Mouse (Mus musculus) heart, postnatal 4 days (tissue): Measurements from ENCODE around the gene Sobp. TPM values are rescaled to one million over a fixed set of nuclear protein-coding genes. Genes with fewer than 3 reads are reported as not detected.
A peak's percentile ranks its signal among the peaks of the same experiment; 100 is the strongest.

Experiments used
- DNase-seq: peaks from one replicate; pipeline ENCODE4 v3.0.0; 2021
- total RNA-seq, 2 experiments: library from RNA; stranded (reverse); gene quantifications; 2 replicates each; pipeline ENCODE4 v1.2.3; 2021

Gene Sobp
- total RNA-seq, result 10 to 100 TPM; 12.2 to 13.0 TPM

DNA sequence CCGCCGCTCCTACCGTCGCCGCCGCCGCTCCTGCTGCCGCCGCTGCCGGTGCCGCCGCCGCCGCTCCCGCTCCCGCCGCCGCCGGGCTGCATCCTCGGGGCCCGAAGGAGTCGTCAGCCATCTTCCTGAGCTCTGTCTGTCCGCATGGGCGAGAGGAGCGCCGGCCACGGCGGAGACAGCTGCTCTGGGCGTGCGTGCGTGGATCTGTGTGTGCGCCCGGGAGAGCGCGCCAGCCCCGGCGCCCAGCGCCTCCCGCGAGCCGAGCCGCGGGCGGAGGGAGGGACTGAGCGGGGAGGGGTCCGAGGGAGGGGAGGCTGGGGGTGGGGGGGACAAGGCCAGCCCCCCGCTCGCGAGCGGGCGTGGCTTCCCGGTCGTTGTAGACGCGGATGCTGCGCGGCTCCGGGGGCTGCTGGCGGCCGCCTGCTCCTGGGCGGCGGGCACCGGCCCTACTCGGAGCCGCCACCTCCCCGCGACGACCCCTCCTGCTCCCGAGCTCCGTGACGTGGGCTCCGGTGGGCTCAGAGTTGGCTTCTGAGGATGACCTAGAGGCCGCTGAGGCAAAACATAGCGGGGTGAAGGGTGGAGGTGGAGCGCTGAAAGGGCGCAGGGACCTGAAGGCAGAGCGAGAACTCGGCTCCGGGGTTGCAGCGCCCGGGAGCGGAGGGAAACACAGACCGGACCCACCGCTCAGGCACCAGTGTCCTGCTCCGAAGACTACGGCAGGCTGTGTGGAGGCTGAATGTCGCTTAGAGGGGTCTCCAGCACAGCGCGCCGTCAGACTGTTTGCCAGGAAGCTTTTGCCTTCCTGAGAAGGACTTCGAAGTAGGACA lies at the start of gene Sobp, which contains the start of gene 9030612E09Rik:
Gene Sobp, minus strand, starts transcription at position 205 of the 830 bp plus-strand sequence.
Gene 9030612E09Rik, plus strand, starts transcription at position 379 of the 830 bp plus-strand sequence.
- DNase-seq, result peak; percentile 69

- no peak for DNase-seq
Measured at GRCm38 (mm10) chr10:43223391-43223790, 49.1 kb upstream of the Sobp start.

DNA sequence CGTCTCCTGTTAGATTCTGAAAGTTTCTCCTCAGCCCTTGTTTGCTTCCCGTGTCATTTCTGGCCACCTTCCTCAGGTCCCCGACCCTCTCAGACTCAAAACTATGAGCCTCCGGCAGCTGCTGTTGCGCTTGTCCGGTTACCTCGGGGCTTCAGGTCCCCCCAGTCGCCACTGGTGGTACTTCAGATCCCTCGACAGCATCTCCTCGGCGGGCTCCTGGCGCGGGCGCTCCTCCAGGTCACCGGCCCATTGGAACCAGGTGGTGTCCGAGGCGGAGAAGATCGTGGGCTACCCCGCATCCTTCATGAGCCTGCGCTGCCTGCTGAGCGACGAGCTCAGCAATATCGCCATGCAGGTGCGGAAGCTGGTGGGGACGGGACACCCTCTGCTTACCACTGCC lies 47.3 kb upstream of the Sobp start:
- peak; percentile 40 for DNase-seq

- DNase-seq, result peak; percentile 93
Measured at GRCm38 (mm10) chr10:43220910-43221625, 46.7 kb upstream of the Sobp start, which contains the start of gene Pdss2. Pdss2 (plus strand) TSS chr10:43221486.

- DNase-seq, result no peak
Measured at GRCm38 (mm10) chr10:43220479-43220878, 46.1 kb upstream of the Sobp start.

GRCm38 (mm10) chr10:43217361-43217900 lies 43.1 kb upstream of the Sobp start:
- DNase-seq, result no peak

DNA sequence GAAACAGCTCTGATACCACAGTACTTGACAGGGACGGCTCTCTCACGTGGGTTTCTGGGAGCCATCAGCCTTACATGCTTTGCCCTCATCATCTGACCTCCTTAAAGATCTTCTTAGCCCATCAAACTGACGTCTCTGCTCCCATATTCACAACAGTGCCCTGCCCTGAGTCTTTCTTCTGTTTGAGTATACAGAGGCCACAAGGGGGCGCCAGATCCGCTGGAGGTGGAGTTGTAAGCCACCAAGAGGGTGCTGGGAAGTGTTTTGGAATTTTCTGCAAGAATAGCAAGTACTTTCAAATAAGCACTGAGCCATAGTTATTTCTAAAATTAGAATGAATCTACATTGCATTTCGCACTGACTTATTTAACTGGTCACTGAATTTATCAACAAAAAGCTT lies 37.5 kb upstream of the Sobp start:
- peak; percentile 20 for DNase-seq

- no peak for DNase-seq
Measured at GRCm38 (mm10) chr10:43203865-43204264, 29.5 kb upstream of the Sobp start.

GRCm38 (mm10) chr10:43200206-43200605 lies 25.9 kb upstream of the Sobp start:
- DNase-seq, result no peak

GRCm38 (mm10) chr10:43180313-43180912 lies 6.1 kb upstream of the Sobp start:
- peak; percentile 29 for DNase-seq

GRCm38 (mm10) chr10:43175156-43175601 lies 849 bp upstream of the Sobp start:
- no peak for DNase-seq

DNA sequence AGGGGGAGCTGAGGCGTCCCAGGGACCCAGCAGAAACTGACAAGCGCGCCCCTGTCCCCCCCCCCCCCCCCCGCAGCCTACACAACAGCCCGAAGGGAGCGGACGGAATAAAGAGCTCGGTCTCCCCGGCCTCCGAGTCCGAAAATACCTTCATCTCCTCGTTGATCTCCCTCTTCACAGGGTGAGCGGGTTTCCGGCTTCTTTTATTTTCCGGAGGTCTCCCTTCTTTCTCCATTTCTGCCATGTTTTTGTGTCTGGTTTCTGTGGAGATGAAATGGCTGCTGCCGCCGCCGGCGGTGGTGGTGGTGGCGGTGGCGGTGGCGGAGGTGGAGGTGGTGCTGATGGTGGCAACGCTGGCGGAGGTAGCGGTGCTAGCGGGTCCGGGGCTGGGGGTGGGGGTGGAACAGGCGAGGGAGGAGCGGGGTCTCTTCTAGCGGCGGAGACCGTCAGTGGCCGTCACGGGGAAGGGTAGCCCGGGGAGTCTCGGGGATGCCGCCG lies 453 bp downstream of the Sobp start:
- peak; percentile 37 for DNase-seq

GRCm38 (mm10) chr10:43173141-43173827 lies 1.0 kb downstream of the Sobp start:
- peak; percentile 84 for DNase-seq

DNA sequence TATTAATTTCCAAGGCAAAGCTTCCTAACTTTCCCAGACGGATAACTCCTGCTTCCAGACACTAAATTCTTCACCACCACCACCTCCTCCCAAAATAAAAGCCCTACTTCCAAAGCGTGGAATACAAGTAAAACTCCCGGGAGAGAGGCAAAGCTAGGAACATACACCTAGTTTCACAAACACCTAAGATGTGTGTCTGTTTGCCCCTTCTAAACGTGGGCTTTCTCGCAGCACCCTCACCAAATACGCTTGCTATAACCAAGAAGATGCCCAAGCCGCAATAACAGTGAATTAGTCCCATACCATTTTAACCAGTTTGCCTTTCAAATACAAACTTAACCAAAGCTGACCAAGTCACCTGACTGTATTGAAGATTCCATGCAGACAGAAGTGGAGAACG lies 1.8 kb downstream of the Sobp start:
- no peak for DNase-seq

DNA sequence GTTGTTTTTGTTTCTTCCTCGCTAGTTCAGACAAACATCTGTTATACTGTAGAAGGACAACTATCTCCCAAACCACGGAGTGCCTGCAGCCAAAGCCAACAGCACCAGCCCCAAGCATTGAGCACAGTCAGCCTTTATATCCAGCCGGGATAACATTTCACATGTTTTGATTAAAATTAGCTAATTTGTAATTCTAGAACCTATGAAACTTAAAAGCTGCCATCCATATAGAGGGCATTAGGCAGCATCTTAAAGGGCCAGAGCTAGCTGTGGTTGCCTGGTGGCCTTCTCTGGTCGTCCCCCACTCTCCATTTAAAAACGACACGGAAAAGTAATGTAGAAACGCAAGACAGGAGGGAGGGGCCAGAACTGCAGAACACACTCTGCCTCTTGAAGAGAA lies 2.3 kb downstream of the Sobp start:
- DNase-seq, result no peak

DNA sequence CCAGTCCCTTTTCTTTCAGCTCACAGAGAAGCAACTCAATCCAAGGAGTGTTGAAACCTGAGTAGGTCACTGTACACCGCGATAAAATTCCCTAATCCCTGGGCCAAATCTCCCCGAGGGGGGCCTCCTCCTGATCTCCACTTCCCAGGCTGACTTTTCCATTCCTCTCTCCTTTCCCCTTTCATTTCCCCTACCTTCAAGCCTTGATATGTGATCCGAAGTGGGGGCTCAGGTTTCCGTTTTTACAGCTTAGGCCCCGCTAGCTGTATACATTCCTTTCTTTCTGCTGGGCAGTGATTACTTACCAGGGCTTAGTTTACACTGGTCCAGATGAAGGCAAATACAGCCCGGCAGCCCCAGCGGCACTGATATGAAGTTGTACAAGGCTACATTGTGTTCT lies 3.2 kb downstream of the Sobp start:
- DNase-seq, result no peak

GRCm38 (mm10) chr10:43168847-43169246 lies 5.5 kb downstream of the Sobp start:
- no peak for DNase-seq

DNA sequence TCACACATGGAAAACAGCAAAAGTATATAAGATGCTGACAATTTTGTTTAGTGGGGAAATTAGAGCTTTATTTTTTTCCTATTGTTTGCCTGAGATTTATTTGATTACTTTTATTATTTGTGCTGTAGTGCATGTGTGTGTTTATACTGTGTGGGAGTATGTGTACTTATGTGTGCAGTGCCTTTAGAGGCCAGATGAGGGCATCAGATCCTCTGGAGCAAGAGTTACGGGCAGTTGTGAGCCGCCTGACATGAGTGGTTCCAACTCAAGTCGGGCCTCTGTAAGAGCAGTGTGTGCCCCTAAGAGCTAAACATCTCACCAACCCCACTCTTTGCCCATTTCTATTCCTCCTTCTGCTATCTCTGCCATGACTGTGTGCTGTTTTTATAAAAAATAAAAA lies 7.5 kb downstream of the Sobp start:
- DNase-seq, result no peak

- DNase-seq, result no peak
Measured at GRCm38 (mm10) chr10:43166146-43166545, 8.2 kb downstream of the Sobp start.

- DNase-seq, result no peak
Measured at GRCm38 (mm10) chr10:43164406-43164805, 9.9 kb downstream of the Sobp start.

GRCm38 (mm10) chr10:43162318-43162717 lies 12.0 kb downstream of the Sobp start:
- no peak for DNase-seq

DNA sequence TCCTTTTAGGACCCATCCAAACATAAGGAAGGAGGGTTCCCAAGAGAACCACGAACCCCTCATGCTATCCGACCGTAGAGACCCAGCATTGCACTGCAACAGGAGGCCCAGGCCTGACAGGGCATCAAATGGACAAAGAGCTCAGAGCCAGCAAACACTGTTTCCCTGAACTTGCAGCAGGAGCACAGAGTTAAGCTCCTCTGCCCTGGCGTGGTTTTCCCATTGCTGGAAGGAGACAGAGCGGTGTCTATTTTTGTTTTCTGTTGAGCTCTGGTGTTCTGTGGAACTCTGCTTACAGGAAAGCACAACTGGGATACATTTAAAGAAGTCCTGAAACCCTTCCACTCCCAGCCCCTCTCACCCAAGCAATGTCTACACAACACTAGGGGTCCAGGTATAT lies 15.0 kb downstream of the Sobp start:
- DNase-seq, result peak; percentile 9
